Mouse (Mus musculus): Measurements from ENCODE around the gene Zfp704.
"Not testable (repeated sequence)": the region's sequence is repeated elsewhere in the genome, so short reads cannot be mapped to it uniquely, and the experiment has no call there.

The Zfp704 gene

DNA sequence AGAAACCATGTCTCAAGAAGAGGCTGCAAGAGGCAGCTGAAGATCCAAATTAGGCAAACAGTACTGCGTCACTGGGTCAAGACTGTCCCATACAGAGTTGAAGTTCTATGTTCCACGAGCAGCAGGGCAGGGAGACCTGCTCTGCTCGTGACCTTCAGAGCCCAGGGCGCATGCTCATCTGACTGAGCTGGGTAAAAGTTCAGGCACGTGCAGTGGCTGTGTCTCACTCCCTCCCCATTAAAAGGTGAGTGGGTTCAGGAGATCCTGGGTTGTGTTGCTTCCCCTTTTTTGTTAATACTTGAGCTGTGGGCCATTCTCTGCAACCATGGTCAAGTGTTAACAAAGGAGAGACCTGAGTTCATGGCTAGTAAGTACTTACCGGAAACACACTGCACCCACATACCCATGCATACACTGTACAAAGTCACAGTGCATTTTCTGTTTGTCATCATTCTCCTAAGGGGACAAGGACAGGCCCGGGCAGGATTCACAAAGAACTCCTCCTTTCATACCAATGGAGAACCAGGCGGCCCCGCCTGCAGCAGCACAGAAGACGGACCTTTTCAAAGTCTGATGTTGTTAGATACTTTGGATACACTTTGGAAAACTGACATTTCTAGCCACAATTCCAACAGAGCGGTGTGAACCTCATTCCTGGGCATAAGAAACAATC is 10.0 kb downstream of the Zfp704 start:
- no peak for DNase-seq (ENCODE audit: low read depth, low spot score)

DNA sequence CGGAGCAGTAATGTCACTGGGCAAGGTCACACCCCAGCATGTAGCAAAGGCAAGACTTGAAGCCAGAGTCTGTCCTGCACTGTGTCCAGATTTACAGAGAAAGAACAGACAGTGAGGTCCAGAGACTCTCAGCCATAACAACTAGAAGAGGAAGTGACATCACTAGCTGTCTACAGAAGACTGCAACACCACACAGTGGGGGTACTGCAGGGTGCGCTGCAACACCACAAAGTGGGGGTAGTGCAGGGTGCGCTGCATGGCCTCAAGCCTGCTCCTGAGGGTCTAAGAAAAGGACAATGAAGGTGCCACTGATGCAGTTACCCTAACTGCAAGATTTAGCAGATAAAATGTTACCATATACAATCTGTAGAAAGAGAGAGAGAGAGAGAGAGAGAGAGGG is 11.8 kb downstream of the Zfp704 start:
- DNase-seq (ENCODE audit: low read depth, low spot score), result no peak

DNA sequence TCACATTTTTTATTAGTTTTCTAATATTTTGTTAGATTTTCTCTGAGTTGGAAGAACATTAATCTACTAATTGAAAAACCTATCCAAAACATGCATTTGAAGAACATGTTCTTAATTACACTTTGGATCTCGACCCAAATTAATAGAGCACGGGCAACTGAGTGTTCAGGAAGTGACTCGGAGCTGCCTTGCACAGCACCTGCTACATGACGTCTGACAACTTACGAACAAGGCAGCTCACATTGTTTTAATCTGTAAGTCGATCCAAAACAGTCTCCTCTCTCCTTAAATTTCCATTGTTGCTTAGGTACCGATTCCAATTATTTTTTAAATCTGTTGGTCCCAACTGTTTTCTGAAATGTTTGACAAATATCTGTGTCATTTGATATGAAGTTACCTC is 15.4 kb downstream of the Zfp704 start:
- DNase-seq (ENCODE audit: low read depth, low spot score), result no peak

DNA sequence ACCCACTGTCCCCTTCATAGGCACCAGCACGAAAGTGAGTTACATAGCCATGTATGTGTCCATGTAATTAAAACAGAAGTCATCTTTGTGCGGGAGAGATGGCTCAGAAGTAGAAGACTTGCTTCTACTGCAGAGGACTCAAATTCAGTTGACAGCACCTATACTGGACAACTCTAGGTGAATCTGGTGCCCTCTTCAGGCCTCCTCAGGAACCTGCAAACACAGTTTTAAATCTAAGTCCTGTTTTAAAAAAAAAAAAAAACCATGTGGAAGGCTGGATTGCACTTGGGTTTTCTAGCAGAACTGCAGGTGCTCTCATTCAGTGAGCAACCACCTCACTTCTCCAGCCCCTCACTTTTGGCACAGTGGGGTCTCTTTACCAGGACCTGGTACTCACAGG is 16.1 kb downstream of the Zfp704 start:
- DNase-seq (ENCODE audit: low read depth, low spot score), result no peak

DNA sequence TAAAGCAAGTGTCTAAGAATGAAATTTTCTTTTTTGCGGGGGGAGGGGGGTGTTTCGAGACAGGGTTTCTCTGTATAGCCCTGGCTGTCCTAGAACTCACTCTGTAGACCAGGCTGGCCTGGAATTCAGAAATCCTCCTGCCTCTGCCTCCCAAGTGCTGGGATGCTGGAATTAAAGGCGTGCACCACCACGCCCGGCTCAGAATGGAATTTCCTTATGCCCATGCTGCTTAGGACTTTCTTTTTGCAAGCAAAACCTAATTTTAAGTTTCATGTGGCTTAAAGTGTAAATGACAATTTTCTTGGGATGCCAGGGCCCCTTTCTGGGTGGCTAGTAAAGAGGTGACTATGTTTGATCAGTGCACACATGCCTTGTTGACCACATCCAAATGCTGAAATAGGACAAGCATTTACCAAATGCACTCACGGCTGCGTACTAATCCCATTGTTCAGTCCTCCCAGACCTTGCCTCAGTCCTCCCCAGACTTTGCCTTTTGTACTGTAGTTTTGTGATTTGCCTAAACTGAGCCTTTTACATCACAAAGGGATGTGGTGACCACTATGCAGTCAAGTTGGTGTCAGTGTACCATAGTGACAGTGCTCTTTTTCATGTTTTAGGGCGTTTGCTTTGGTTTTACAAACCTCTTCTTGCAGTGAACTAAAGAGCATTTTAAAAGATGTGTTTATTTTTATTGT is 18.3 kb downstream of the Zfp704 start:
- DNase-seq (ENCODE audit: low read depth, low spot score), result no peak

DNA sequence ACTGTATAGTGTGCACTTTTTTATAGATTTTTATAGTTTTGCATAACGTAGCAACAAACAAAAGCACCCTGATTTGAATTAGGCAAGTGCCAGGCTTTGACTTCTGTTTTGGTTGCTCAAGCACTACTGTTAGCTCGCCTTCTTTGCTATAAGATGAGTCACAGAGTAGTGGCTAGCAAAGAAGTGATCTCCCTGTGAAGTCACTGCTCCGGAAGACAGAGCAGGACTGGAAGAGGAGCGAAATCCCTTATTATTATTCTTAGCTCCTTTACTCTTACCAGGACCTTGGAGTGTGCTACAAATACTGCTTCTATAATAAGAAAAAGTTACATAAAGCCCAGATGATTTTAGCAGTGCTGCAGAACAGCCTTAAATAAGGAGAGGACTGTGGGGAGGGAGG is 21.2 kb downstream of the Zfp704 start:
- no peak for DNase-seq (ENCODE audit: low read depth, low spot score)

DNA sequence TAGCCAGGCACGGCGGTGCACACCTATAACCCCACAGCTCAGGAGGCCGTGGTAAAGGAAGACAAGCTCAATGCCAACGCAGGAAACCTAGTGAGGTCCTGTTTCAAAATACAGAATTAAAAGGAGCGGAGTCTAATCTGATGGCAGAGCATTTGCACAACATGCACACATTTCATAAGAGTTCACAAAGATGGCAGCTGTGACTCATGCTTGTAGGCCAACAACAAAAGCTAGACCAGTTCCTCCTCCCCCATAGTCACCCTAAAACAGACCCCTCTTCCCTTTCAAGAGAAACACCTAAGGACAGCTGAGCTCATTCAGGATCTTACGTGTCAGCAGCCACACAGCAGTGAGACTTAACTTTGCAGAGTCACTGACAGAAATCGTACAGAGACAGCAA is 22.6 kb downstream of the Zfp704 start:
- DNase-seq (ENCODE audit: low read depth, low spot score), result no peak

DNA sequence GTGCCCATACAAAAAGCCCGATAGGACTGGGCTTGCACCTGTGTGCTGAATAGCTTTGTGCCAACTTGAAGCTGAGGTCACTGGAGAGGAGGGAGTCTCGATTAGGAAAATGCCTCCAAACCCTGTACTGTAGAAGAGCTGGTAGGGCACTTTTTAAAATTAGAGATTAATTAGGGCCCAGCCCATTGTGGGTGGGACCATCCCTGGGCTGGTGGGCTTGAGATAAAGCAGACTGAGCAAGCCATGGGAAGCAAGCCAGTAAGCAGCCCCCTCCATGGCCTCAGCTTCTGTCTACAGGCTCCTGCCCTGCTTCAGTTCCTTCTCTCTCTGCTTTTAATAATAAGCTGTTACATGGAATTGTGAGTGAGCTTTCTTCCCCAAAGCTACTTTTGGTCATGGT is 26.4 kb downstream of the Zfp704 start:
- DNase-seq (ENCODE audit: low read depth, low spot score), result no peak

DNA sequence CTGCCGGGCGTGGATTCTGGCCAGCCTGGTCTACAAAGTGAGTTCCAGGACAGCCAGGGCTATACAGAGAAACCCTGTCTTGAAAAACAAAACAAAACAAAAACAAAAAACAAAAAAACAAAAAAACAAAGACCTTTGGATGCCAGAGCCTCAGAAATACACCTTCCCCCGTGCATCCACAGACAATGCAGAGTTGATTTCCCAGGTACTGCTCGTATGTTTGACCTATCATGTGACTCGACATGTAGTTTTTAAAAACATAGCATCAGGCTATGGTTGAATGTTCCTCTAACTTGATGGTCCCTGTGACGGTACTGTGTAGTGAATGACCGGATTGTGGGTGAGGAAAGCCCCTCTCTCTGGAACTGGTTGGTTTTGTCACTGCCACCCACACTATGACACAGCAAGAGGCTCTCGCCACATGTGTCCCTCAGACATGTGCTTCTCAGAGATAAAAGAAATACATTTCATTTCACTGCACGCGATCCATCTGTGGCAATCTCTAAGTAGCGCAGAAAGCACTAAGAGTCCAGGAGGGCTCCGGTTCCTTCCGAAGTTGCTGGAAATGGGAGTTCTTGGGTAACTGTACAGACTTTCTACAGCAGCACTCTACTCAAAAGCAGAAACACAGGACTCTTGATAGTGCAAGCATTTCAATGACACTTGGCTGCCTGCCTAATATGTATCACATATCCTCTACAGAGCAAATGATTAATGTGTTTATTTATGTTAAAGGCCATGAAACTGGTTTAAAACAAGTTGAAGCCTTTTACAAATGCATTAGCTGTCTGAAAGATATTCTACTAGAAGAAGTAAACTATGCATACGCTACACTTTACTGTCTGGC is 28.7 kb downstream of the Zfp704 start:
- DNase-seq (ENCODE audit: low read depth, low spot score), result no peak

DNA sequence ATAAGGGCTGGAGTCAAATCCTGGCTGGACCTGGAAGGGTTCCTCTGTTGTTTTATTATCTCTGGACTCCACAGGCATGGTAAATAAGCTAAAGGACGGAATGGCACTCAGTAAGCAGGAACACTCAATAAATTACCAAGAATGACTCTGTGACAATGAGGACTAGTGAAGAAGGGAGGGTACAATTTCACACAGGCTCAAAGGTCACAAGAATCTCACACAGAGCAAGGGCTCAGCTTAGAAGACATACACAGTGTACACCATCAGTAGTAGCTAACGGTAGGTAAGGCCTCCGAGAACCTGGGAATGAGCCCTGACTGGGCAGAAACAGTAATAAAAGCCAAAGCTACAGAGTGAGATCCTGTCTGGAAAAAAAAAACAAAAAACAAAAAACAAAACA is 29.8 kb downstream of the Zfp704 start:
- DNase-seq (ENCODE audit: low read depth, low spot score), result no peak

DNA sequence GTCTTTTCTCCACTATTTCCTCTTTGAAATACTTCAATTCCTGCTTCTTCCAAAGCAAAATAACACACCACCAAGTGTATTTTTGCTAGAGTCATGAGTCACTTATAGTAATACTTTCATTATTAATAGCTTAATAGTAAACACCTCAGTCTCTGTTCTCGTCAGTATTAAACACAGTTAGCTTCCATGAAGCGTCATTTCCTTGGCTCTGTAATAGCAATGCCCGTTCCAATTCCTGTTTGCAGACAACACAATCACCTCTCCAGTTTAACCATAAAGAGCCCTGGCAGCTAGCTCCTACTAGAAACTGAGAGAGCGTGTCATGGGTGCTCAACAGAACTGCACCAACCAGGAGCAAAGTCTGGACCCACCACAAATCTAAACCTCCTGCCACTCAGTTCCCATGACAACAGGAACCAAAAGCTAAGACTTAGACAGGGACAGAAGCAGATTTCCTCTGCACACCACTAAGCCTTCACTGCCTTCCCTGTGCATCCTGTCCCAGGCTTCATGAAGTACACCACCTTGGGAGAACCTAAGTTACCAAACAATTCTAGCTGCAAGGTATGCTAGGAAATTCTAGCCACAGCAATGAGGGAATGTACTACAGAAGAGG is 30.7 kb downstream of the Zfp704 start:
- DNase-seq (ENCODE audit: low read depth, low spot score), result no peak

DNA sequence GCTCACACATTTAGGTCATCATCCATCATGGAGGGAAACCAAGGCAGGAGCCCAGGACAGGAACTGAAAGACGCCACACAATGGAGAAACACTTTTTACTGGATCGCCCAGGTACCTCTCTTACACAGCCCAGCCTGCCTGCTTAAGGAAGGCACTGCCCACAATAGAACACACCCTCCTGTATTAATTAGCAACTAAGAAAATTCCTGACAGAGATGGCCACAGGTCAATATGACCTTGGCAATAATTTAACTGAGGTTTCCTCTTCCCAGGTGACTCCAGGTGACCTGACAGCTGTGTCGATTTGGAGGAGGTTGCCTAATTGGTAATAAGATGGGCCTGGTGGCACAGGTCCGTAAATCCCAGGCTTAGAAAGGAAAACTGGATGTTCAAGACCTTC is 33.0 kb downstream of the Zfp704 start:
- no peak for DNase-seq (ENCODE audit: low read depth, low spot score)

DNA sequence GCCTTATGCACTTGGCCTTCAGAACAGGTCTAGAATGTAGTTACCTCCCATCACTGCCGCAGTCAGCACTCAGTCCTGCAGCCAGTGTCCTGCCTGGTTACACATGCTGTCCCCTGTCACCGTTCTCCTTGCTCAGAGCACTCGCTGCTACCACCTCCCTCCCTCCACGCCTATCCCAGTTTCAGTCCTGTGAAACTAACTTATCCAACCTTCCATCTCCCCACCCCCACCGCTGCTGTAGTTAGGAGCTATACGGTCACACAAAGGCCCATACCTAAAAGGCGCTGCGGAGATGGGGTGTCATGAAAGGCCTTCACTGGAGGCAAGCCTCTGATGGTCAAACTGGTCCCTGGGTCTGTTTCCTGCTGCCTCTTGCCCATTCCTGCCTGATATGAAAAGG is 35.6 kb downstream of the Zfp704 start:
- no peak for DNase-seq (ENCODE audit: low read depth, low spot score)

DNA sequence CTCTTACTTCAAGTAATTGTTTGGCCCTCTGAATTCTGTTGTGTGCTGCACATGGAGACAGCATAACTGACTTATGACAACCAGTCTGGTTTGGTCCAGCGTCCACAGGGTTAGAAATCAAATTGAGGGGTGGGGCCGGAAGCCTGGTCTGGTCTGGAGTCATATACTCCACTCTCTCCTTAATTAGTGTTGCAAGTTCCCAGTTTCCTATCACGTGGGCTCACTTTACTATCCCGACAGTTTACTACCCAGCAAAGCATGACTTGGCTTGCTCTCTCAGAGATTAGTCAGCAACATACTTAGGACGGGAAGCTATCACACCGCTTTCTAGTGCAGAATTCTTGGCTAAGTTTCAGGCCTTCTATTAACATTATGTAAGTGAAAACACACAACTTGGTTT is 36.3 kb downstream of the Zfp704 start:
- no peak for DNase-seq (ENCODE audit: low read depth, low spot score)

DNA sequence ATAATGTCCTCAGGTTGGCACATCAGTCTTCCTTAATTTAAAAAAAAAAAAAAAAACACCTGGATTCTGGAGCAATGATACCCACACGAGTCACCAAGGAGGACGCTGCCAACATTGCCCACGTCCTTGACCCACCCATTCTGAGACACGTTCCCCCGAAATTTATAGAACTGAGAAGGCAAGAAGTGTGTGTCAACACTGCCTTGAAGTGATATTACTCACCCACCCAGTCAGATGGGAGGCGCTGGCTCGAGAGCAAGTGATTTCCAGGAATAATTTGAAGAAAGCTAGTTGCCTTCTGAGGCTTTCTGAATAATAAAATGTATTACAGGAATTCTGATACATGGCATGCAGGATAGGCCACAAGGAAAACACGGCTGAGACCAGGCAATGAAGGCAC is 37.6 kb downstream of the Zfp704 start:
- DNase-seq (ENCODE audit: low read depth, low spot score), result no peak

DNA sequence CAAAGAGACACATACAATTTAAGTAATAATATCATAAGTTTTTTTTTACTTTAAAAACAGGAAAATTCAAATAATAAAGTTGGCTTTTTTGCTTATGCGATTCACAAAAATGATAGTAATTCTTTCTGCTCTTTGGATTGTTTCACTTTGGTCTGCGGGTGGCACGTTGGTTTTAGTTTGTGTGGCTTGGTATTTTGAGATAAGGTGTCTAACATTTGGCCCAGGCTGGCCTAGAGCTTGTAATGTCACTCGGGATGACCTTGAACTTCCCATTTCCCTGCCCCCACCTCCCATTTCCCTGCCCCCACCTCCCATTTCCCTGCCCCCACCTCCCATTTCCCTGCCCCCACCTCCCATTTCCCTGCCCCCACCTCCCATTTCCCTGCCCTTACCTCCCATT is 39.1 kb downstream of the Zfp704 start:
- DNase-seq (ENCODE audit: low read depth, low spot score), result no peak

DNA sequence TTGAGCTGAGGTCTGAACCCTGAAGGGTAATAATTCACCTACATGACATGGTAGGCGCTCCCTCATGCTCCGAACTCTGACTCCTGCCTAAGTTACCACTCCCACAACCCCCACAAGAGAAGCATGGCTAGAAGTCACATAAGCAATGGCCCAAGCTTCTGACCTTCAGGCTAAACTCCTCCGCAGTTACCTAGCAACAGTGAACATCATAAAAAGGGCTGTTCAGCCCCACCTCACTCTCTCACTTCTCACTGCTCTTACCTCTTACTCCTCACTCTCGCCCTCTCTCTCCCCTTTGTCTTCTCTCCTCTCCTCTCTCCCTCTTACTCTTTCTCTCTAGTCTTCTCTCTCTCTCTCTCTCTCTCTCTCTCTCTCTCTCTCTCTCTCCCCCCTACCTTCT is 40.2 kb downstream of the Zfp704 start:
- DNase-seq (ENCODE audit: low read depth, low spot score), result not testable (repeated sequence)

DNA sequence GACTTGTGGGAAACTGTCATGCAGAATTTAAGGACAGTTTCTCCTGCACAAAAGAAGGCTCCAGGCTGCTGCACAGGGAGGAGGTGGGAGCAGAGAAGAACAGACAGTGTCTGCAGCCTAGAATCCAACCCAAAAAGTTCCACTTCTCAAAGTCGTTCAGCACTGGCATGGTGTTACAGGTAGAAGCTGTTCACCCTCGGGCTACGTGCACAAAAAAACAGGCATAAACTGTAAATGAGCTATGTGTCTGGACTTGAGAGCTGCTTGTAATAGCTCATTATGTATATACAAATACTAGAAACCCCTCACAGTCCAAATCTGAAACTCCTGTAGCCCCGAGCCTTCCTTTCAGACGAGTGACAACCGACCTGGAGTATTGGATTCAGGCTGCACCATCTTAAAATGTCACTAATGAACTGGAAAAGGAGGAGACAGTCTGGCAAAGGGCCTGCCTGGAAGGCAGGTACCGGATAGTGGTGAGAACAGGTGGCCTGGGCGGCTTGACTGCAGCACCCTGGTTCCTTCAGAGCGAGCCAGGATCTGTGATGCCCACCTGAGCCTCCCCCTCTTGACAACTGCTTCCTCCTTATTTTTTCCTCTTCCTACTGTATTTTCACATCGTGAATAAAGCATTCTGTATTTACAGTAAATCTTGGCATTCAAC is 41.2 kb downstream of the Zfp704 start:
- DNase-seq (ENCODE audit: low read depth, low spot score), result no peak

DNA sequence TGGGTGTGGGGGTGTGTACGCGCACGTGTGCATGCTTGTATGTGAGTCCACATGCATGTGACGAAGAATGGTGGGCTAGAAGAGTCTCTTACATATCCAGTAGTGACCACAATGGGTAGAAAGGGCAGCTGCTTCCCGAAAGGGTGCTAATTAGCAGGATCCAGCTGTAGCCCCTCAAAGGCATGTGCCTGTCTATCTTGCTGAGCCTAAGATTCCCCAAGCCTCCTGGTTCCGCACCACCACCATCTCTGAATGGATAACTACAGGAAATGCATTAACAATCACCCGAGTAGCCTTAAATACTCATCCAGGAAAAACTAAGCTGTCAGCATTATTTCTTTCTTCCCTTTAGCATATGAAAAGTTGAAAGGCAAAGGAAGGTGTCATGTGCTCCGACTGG is 41.9 kb downstream of the Zfp704 start:
- DNase-seq (ENCODE audit: low read depth, low spot score), result no peak

DNA sequence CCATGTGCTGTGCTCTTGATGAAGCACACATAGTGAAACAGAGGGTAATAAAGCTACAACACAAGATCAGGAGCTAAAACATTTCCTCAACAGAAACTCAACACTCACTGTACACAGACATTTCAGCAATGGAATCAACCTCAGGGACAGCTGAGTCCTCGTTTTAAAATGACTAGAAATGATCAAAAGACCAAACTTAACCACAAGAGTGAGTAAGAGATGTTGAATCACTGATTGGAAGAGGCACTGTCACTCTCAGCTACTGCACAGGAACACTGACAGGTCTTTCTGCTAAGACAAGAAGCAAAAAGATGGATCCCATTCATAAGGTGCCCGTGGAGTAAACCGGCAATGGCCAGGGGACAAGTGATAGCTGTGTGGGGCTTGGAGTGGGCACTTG is 43.1 kb downstream of the Zfp704 start:
- no peak for DNase-seq (ENCODE audit: low read depth, low spot score)

DNA sequence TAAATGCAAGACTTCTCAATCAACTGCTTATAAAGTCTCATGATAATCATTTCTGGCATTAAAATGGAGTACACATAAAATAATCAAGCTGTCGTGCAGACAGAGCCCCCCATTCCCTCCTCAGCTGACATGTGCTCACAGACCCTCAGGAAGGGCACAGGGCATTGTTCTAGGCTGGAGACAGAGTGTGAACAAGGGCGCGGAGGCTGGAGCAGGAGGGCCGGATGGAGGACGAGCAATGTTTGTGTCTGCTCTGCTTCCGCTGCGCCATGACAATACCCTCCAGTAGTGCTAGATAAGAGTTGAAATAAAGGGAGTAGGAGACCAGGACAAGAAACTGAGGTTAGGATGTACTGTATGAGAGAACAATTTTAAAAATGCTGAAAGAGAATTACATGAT is 46.3 kb downstream of the Zfp704 start:
- no peak for DNase-seq (ENCODE audit: low read depth, low spot score)

Measured in telencephalon, adult 2 months (tissue).